Mouse (Mus musculus) forebrain, embryonic 12.5 days (tissue): ENCODE data around the gene Sae1. TPM values are rescaled to one million over a fixed set of nuclear protein-coding genes. Genes with fewer than 3 reads are reported as not detected.

ENCODE experiments used
- ATAC-seq: fragments of 200-750 bp; cut with Nextera tagmentation; 2 replicates; pipeline ENCODE4 v1.8.0; 2017; ENCODE audit warnings: moderate TSS enrichment; ENCODE audit not compliant: low FRiP score
- H3K27ac ChIP-seq: fragments of 300-500 bp; sonication (generic); 2 replicates; pipeline ENCODE4 v1.5.1; 2016; ENCODE audit warnings: mild to moderate bottlenecking
- H3K27me3 ChIP-seq: fragments of 300-500 bp; sonication (generic); 2 replicates; pipeline ENCODE4 v1.6.1; 2016; ENCODE audit warnings: mild to moderate bottlenecking
- H3K36me3 ChIP-seq: fragments of 300-500 bp; sonication (generic); replicated peaks from 2 replicates; pipeline ENCODE4 v1.6.1; 2016; ENCODE audit warnings: mild to moderate bottlenecking
- H3K4me1 ChIP-seq: fragments of 300-500 bp; sonication (generic); 2 replicates; pipeline ENCODE4 v1.6.1; 2016
- H3K4me2 ChIP-seq: fragments of 300-500 bp; sonication (generic); 2 replicates; pipeline ENCODE4 v1.6.1; 2016; ENCODE audit warnings: mild to moderate bottlenecking, moderate library complexity
- H3K4me3 ChIP-seq: fragments of 300-500 bp; sonication (generic); replicated peaks from 2 replicates; pipeline ENCODE4 v1.5.1; 2016; ENCODE audit warnings: mild to moderate bottlenecking
- H3K9ac ChIP-seq: fragments of 300-500 bp; sonication (generic); 2 replicates; pipeline ENCODE4 v1.6.1; 2016; ENCODE audit warnings: mild to moderate bottlenecking
- H3K9me3 ChIP-seq: fragments of 300-500 bp; sonication (generic); 2 replicates; pipeline ENCODE4 v1.6.1; 2016
- WGBS: fragments of 180-500 bp; shearing (Covaris S2); methylation state at CpG from one replicate; pipeline ENCODE4 v1.1.7; 2016; 5-methylcytosine and 5-hydroxymethylcytosine counted together
- polyA plus RNA-seq: library from polyadenylated mRNA; unstranded; fragments of >200 nt; fragmentation: Nextera tagmentation; extraction: Ambion mirVana; gene quantifications from 2 replicates; pipeline ENCODE4 v1.2.1, GENCODE M21; 2016

Gene Sae1
- polyA plus RNA-seq, 1 experiment from 2014 or later, result 403 TPM

GRCm38 (mm10) chr7:16412930-16413329 is 25.3 kb upstream of the Sae1 start:
- Histone ChIP-seq H3K36me3 (peaks cover 33% of the 10 kb centered on the region), H3K9me3 (no peaks in the 10 kb centered on the region), H3K9ac (no peak overlapping the region), H3K4me1 (peaks cover 26% of the 10 kb centered on the region), H3K27ac (peak overlapping the region; percentile 54), H3K4me2 (no peak overlapping the region), H3K27me3 (no peaks in the 10 kb centered on the region), H3K4me3 (no peak overlapping the region)
- WGBS, result 65% methylated on average over 2 of the region's 2 CpGs
- no peak for ATAC-seq

- Histone ChIP-seq H3K4me2 (no peak overlapping the region), H3K9ac (no peak overlapping the region), H3K4me1 (peaks cover 26% of the 10 kb centered on the region), H3K27me3 (no peaks in the 10 kb centered on the region), H3K27ac (peak overlapping the region; percentile 56; the same call in 1 of the 2 replicates), H3K36me3 (peaks cover 27% of the 10 kb centered on the region), H3K9me3 (no peaks in the 10 kb centered on the region), H3K4me3 (no peak overlapping the region)
- ATAC-seq, result no peak
- WGBS, result 86% methylated on average over 8 of the region's 8 CpGs
These were observed 24.8 kb upstream of the Sae1 start for GRCm38 (mm10) chr7:16412220-16412896.

DNA sequence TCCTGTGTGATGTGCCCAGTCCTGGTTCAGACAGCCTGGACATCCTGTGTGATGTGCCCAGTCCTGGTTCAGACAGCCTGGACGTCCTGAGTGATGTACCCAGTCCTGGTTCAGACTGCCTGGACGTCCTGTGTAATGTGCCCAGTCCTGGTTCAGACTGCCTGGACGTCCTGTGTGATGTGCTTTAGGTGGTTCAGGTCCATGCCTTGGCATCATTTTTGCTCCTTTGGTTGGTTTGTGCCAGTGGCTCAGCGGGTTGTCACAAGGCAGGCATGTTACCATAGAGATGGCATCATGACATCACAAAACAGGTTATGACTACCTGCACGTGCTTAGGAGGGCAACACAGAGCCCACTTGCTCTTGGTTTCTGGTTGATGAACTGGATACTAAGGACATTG is 23.5 kb upstream of the Sae1 start:
- WGBS, result 93% methylated on average over 5 of the region's 5 CpGs
- H3K4me3 ChIP-seq, result no peak overlapping the region
- peaks cover 30% of the 10 kb centered on the region for H3K4me1 ChIP-seq
- no peak overlapping the region for H3K9ac ChIP-seq
- 0 out of 2 replicates have a peak overlapping the region, but pooled peaks have one; percentile 13 for H3K27ac ChIP-seq
- H3K36me3 ChIP-seq, result peaks cover 19% of the 10 kb centered on the region
- H3K4me2 ChIP-seq, result no peak overlapping the region
- no peaks in the 10 kb centered on the region for H3K27me3 ChIP-seq
- H3K9me3 ChIP-seq, result no peaks in the 10 kb centered on the region
- no peak for ATAC-seq

DNA sequence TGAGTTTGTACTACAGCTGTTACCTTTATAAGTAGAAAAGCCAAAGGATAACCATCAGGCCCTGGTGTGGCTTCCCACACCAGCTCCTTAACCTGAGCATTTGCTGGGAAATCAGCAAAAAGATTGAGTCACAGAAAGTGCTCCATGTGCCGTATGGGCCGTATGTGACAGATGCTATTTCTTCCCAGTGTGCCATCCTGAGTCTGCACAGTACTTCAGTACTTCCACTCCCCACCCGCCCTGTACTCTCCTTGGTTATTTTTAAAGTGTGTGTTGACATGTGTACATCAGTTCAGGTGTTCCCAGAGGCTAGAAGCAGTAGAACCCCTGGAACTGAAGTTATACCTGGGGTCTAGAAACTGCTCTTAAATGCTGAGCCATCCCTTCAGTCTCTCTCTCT is 19.4 kb upstream of the Sae1 start:
- Histone ChIP-seq H3K36me3 (peaks cover 18% of the 10 kb centered on the region), H3K4me2 (no peak overlapping the region), H3K4me3 (no peak overlapping the region), H3K27ac (no peak overlapping the region), H3K27me3 (no peaks in the 10 kb centered on the region), H3K9me3 (no peaks in the 10 kb centered on the region), H3K4me1 (peaks cover 39% of the 10 kb centered on the region), H3K9ac (no peak overlapping the region)
- no peak for ATAC-seq
- WGBS, result 87% methylated on average over 3 of the region's 3 CpGs

DNA sequence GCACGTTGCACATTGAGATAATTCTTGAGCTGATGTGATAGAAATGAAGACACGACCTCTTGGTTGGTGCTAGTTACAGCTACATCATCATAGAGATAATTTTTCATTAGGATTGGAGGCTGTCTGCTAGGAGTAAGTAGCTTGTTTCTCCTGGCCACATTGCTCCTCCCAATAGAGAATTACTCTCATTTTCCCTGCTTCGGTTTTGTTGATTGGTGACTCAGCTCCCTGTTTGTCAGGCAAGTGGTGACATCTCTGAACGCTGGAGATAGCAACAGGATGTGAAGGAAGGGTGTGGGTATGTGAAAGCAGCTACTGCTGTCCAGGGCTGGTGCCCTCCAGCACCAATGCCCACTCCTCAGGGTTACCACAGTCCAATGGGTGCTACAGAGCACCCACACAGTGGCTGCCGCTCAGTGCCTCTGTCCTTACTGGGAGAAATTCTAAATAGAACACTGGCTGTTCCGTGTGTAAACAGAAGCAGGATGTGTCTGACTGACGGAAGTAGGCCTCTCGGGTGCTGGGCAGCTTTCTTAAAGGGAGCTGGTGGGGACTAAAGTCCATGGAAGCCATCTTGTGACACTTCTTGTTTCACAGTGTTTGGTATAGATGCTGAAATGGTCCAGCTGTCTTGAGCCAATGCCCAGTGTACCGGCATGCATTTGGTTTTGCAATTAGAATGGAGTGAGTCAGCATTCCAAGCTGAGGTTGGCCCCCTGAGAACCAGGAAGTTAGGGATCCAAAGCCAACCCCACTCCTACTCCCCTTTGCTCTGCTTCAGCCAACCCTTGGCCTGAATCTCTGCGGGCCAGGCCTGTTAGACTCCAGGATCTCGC is 18.1 kb upstream of the Sae1 start:
- Histone ChIP-seq H3K27me3 (no peaks in the 10 kb centered on the region), H3K4me2 (peak overlapping the region; percentile 24; the same call in 1 of the 2 replicates), H3K36me3 (peaks cover 15% of the 10 kb centered on the region), H3K9me3 (no peaks in the 10 kb centered on the region), H3K9ac (peak overlapping the region; percentile 21; the same call in 1 of the 2 replicates), H3K4me3 (no peak overlapping the region), H3K27ac (peak overlapping the region; percentile 61), H3K4me1 (peaks cover 34% of the 10 kb centered on the region)
- WGBS, result 83% methylated on average over 11 of the region's 11 CpGs
- ATAC-seq, result no peak

- Histone ChIP-seq H3K36me3 (peaks cover 10% of the 10 kb centered on the region), H3K27ac (peak overlapping the region; percentile 50), H3K4me2 (peak overlapping the region; percentile 24; the same call in 1 of the 2 replicates)
These were observed 17.5 kb upstream of the Sae1 start for GRCm38 (mm10) chr7:16405073-16405455.

GRCm38 (mm10) chr7:16404315-16405072 is 16.9 kb upstream of the Sae1 start:
- WGBS, result 85% methylated on average over 3 of the region's 3 CpGs
- H3K4me1 ChIP-seq, result peaks cover 34% of the 10 kb centered on the region
- peak overlapping the region; percentile 25 for H3K9ac ChIP-seq
- H3K27ac ChIP-seq, result peak overlapping the region; percentile 50
- ATAC-seq, result no peak
- H3K36me3 ChIP-seq, result peaks cover 10% of the 10 kb centered on the region
- no peak overlapping the region for H3K4me3 ChIP-seq
- peak overlapping the region; percentile 24 for H3K4me2 ChIP-seq
- no peaks in the 10 kb centered on the region for H3K27me3 ChIP-seq
- no peaks in the 10 kb centered on the region for H3K9me3 ChIP-seq

More at GRCm38 (mm10) chr7:16405073-16405455, 17.5 kb upstream of the Sae1 start:
- Histone ChIP-seq H3K4me3 (no peak overlapping the region), H3K9me3 (no peaks in the 10 kb centered on the region), H3K9ac (peak overlapping the region; percentile 25; the same call in 1 of the 2 replicates), H3K4me1 (peaks cover 34% of the 10 kb centered on the region), H3K27me3 (no peaks in the 10 kb centered on the region)
- no peak for ATAC-seq
- 85% methylated on average over 2 of the region's 2 CpGs for WGBS

DNA sequence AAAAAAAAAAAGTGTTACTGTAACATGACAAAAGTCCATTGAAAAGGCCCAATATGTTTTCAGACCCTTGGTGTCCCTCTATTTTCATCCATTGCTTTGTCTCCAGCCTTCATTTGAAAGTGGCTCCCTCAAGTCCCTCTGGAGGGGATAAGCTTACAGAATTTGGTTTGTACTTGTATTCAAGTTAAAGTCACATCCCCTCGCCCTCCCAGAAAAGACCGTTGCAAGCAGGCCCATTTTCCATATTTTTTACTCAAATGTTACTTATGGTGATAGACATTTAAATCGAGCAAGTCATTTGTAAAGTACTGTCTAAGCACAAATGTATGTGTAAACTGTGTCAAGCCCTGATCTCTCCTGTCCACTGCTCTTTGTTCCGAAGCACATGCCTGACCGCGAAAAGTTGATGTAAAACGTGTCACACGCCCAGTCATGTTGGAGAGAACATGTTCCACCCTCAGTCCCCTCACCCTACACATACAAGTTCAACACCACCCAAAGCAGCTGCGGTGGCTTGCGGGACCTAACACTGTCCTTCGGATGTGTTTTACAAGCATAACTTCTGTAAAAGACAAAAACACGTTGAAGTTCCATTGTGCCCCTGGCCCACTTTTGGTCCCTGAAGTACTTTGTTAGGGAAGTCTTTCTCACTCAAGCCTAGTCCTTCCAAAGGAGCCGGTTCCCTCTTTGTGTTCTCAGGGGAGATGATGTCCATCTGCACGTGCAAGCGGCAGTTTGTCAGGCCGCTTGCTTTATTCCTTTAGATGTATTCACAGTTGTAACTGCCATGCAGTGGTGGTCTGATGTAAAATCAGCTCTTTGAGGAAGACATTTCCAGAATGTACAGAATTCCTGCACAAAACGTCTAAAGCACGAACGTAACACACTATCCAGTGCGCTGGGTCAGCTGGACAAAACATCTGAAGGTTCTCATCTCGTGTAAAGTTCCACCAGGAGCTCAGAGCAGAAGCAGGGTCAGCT is 15.7 kb upstream of the Sae1 start:
- Histone ChIP-seq H3K4me1 (peaks cover 42% of the 10 kb centered on the region), H3K36me3 (peaks cover 10% of the 10 kb centered on the region), H3K27me3 (no peaks in the 10 kb centered on the region), H3K9ac (peak overlapping the region; percentile 100), H3K27ac (peak overlapping the region; percentile 100), H3K4me2 (peak overlapping the region; percentile 80), H3K4me3 (peak overlapping the region; percentile 89), H3K9me3 (no peaks in the 10 kb centered on the region)
- 35% methylated on average over 21 of the region's 21 CpGs for WGBS
- ATAC-seq, result no peak

- no peak for ATAC-seq
- H3K9ac ChIP-seq, result peak overlapping the region; percentile 100
- H3K4me3 ChIP-seq, result peak overlapping the region; percentile 89
- peaks cover 42% of the 10 kb centered on the region for H3K4me1 ChIP-seq
- WGBS, result under 1% methylated on average over 9 of the region's 9 CpGs
- H3K36me3 ChIP-seq, result peaks cover 10% of the 10 kb centered on the region
- peak overlapping the region; percentile 100 for H3K27ac ChIP-seq
- H3K4me2 ChIP-seq, result peak overlapping the region; percentile 80
- H3K9me3 ChIP-seq, result no peaks in the 10 kb centered on the region
- H3K27me3 ChIP-seq, result no peaks in the 10 kb centered on the region
These were observed 14.8 kb upstream of the Sae1 start for GRCm38 (mm10) chr7:16402449-16402848.

GRCm38 (mm10) chr7:16401991-16402431 is 14.4 kb upstream of the Sae1 start:
- H3K27ac ChIP-seq, result peak overlapping the region; percentile 100
- H3K4me1 ChIP-seq, result peaks cover 42% of the 10 kb centered on the region
- ATAC-seq, result no peak
- H3K9ac ChIP-seq, result peak overlapping the region; percentile 100
- peak overlapping the region; percentile 89 for H3K4me3 ChIP-seq
- under 1% methylated on average over 17 of the region's 17 CpGs for WGBS
- no peaks in the 10 kb centered on the region for H3K9me3 ChIP-seq
- peaks cover 10% of the 10 kb centered on the region for H3K36me3 ChIP-seq
- no peaks in the 10 kb centered on the region for H3K27me3 ChIP-seq
- H3K4me2 ChIP-seq, result peak overlapping the region; percentile 80
